Mouse (Mus musculus) liver, adult (tissue): ENCODE measurements around the gene Ywhag.

Source experiments
- GATA4 ChIP-seq: IDR thresholded peaks from 2 replicates; pipeline ENCODE4 v1.6.1; 2014; ENCODE audit warnings: mild to moderate bottlenecking, low read length; ENCODE audit not compliant: insufficient replicate concordance

The Ywhag gene

DNA sequence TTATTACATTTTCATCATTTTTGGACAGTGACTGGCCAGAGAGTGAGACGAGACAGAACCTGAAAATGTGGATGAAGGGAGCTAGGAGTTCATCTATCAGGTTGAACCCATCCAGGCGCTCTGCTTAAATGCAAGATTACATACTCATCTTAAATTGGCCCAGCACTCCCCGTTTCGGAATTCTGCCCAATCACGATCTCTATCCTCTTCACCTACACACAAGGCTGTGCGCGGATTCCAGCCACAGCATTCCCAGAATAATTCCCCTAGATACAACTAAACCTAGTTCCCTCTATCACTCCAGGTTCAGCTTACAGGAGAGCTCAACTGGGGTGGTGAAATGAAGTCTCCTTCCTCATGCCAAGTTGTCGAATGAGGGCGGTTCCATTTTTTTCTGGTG lies 2.9 kb downstream of the Ywhag start:
- no peak for TF ChIP-seq GATA4

DNA sequence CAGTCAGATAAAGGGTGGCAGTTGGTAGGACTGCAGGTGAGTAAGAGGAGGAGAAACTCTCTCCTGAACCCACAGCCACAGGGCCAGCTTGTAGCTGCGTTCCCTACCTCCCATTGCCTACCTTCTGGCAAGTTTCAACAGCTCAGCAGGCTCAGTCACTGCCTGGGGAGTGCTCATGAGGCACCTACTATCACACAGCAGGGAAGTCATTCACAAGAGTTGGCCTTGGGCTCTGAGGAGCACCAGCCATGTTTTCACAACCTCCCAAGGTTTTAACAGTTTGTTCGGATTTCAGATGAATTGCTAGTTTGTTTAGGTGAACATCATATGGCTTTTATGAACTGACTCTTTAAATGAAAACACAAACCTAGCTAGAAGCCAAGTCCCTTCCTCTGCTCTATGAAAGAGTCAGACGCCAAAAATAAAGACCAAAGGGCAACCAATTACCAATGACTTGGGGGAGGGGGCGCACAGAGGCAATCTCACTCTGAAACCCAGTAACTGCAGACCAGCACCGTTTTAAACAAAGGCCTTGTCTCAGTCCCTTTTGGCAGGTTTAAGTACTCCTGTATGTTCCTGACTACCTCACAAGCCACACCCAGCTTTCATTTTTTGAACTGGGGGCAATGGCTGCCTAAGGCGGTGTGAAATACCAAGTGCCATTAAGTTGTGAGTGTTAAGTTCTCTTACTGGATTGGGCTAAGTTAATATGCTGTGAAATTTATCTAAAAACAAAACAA lies 4.6 kb downstream of the Ywhag start:
- no peak for TF ChIP-seq GATA4

DNA sequence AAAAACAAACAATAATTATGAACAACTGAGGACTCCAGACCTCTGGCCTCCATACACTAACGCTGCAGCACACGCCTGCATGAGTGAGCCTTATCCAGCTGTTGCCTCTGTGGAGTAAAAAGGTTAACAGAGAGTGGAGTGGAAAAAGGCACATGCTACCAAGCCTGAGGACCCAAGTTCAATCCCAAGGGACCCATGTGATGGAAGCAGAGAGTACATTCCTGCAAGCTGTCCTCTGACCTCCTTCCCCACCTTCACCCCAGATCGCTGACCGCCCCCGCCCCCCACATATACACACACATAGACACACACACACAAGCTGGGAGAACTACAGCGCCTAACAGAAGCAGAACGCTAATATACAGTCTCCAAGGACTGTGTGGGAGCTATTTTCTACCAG lies 10.5 kb downstream of the Ywhag start:
- TF ChIP-seq GATA4, result no peak

DNA sequence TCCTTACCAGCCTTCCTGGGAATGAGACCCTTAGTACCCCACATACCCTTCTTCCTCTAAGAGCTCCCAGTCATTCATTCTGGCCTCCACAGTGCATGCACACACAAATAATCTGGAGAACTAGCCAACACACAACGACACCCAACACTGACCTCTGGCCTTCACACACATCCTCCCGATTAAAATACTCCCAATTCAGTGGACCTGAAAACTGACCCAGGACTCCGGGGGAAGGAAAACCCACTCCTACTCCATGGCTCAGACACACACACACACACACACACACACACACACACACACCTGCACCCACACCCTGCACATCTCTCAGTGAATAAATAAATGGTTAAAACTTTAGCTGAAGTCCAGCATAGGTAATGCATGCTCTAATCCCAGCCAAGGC lies 14.5 kb downstream of the Ywhag start:
- no peak for TF ChIP-seq GATA4

DNA sequence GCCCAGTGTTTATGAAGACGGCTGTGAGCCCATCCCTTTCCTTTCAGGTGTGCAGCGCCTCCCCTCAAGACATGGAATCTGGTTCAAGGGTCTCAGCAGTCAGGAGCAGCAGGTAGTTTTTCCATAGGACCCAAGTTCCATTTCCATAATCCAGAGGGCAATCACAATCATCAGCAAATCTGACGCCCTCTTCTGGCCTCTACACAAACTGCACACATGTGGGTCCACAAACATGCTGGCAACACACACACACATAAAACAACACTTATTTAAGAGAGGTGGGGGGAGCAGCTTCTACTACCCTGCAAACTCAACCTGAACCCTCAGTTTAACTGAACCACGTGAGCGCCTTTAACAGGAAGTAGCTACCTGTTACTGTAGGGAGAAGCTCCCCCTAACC lies 15.8 kb downstream of the Ywhag start:
- TF ChIP-seq GATA4, result no peak

DNA sequence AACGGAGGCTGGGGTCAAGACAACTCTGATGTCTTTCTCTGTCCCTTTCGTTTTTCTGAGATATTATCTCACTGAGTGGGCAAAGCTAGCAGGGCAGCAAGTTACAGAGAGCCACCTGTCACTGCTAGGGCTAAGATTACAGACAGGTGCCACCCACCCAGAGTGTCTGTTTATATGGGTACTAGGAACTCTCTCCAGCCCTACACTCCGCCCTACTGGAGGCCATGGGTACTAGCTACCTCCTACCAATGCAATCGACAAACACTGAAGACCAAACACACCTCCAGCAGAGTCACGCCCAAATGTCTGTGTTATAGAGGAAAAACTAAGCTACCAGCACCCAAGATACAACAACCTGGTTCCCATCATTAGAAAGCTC lies 16.4 kb downstream of the Ywhag start:
- no peak for TF ChIP-seq GATA4

DNA sequence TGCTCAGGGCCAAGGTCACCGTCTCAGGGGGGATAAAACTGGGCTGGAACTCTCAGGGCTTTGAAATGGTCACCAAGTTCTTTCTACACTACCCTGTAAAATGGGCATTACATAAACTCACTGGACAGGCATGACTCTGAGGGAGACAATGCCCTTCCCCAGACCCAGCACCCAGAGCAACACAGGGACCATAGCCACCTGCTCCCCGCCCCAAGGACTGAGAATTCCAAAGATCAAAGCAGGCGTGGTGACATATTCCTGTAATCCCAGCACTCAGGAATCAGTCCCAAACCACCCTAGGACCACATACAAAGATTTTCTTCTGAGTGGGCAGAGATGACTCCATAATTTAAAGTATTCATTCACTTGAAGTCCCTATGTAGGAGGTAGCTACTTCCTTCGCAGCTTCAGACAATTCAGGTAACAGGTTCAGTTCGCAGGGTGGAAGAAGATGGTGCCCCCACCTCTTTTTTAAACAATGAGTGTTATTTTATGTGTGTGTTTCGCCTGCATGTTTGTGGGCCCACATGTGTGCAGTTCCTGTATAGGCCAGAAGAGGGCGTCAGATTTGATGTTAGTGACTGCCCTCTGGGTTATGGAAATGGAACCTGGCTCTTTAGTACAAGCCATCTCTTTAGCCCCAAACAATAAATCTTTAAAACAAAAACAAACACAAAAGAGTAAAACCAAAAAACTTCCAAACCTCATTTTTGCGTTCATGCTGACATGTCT lies 16.9 kb downstream of the Ywhag start:
- TF ChIP-seq GATA4, result no peak

DNA sequence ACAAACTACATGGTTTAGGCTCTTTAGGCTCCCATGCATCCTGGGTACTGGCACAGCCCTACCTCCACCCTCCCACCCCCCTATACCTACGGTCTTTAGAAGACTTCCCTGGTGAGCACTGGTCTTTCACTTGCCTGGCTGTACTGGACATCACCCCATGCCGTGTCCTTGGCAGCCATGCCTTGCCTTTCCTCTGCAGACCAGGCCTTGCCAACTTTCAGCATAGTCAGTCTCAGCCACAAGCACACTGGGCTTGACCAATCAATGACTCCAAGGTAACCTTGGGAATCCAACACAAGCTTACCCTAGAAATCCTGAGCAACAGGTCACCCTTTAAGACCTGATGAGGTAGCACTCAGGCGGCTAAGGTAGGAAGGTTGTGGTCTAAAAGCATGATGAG lies 17.8 kb downstream of the Ywhag start:
- no peak for TF ChIP-seq GATA4

DNA sequence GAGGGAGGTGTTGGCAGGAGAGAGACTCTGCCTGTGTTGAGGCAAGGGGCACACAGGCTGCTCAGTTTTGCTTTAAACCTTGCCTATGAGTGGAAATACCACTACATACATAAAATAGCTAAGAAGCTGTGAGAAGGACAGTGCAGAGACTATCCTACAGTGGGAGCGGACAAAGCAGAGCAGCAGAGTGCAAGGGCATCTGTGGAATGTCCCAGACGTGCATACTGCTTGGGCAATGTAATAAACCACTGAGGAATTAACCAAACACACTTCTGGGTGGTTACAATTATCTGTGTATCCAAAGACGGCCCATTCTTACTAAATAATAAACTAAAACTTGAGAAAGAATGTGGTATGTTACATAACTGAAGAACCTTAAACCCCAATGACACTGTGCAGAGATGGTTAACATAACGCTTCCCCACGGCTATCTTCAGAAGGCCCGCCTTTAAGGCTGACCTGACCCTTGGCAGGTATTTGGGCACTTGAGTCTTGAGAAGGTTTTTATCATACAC lies 18.3 kb downstream of the Ywhag start:
- TF ChIP-seq GATA4, result no peak

DNA sequence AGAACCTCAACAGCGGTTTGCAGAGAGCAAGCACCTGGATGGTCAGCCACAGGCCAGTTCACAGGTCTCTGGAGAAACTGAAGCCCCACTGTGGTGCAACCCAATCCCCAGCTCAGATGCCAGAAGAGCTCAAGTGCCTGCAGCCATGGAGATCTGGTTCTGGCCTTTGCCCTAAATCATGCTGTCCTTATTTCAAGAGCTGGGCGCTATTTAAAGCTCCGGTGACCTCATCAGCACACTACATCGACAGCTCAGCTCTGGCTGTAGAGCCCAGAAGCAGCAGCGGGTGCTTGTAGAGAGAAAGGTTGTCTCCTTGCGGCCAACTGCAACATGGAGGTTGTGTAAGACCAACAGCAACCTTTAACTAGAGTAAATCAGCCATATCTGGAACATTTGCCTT lies 20.3 kb downstream of the Ywhag start:
- no peak for TF ChIP-seq GATA4

DNA sequence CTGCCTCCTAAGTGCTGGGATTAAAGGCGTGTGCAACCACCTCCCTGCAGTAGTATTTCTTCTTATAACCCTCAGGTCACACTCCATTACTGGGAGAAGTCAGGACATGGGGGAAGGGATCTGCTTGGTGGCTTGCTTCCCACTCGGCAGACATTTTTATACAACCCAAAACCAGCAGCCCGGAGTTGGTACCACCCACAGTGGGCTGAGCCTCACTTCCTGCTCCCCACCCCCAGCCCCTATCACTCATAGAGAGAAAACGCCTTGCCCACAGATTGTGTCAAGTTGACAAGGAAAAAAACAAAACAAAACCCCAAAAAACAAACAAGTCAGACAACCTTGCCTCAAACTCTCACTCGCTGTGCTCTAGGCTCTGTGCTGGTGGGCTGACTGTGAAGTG lies 21.2 kb downstream of the Ywhag start:
- TF ChIP-seq GATA4, result no peak

DNA sequence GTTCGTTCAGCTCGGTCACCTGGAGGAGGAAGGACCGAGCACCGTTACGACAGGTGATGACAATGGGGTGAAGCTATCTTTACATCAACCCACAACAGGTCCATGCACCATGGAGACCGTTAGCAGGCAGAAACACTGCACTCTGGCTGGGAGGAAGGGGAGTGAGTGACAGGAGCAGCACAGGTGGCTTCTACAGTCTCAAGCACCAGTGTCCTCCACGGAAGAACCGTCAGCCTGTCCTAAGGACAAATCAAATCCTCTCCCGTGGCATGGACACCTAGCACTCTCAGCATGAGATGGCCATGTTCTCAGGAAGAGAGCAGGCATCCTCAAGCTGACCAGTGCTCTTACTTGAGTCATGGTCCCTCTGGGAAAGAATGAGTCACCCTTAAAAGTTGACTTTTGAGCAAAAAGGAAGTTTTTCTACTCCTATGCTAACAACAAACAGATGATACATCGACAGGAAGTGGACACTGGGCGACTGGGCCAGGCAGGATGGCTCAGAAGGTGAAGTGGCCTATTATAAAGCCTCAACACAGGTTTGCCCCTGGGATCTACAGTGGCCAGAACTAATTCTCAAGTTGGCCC lies 22.7 kb downstream of the Ywhag start:
- TF ChIP-seq GATA4, result no peak

DNA sequence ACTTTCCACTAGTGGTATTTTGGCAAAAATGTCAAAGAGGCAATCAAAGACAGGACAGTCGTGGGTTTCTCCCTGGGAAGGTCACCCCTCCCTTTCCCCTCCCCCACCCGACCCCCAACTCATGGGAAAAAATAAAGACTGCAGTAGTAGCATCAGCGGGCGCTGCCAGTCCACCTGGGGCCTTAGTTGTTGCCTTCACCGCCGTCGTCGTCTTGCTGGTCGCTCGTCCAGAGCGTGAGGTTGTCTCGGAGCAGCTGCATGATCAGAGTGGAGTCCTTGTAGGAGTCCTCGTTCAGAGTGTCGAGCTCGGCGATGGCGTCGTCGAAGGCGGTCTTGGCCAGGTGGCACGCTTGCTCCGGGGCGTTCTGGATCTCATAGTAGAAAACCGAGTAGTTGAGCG lies 23.6 kb downstream of the Ywhag start:
- TF ChIP-seq GATA4, result no peak

DNA sequence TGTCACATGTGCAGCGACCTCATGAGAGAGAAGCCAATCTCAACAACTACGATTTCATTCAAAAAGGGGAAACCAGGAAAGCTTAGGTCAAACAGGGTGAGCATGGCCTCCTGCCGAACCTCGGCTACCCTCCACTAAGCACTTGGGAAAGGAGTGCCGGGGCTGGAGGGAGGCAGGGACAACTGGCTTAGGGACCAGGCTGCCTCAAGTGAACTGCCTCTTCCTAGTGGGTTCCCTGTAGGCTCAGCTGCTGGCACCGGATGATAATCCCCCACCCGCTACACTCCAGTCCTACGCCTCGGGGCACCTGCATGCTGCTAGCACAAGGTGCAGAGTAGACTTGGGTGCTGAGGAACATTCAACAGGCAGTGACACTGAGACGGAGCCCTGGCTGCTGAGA lies 24.8 kb downstream of the Ywhag start:
- no peak for TF ChIP-seq GATA4

DNA sequence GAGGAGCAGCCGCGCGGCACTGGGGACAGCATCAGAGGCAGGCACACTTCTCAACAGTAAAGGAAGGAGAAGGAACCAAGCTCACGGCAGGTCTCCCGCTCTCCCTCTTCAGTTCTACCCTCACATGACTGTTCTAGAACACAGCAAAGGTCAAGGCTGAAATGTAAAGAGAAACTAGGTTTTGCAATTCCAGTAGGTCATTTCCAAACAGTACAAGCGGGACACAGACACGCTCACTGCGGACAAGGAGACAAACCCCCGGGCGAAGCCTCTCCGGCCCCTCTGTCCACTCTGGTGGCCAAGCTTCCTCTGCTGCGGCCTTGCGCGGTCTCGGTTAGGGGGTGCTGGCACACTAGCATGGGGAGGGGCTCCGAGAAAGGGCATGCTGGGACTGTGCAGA lies 25.4 kb downstream of the Ywhag start:
- TF ChIP-seq GATA4, result no peak

DNA sequence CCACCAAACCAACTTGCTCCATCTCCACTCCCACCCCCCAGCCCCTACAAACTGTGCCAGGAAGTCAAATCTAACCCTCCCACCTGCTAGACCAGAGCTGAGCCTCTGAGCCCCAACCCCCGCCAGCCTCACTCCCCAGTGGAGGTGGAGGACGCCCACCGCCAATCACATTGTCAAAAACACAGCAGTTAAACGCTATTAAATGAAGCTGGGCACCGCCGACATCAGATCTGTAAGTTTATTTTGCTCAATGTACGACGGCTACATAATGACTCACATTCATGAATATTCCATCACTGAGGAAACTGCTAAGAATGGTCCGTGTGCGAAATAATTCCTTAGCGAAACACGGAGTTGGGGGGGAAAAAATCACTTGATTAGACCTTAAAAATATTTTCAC lies 26.2 kb downstream of the Ywhag start:
- no peak for TF ChIP-seq GATA4
